Mouse (Mus musculus) heart, postnatal 0 days (tissue): ENCODE data around the gene Ehmt1.

Experiments used
- CTCF ChIP-seq: IDR thresholded peaks from 2 replicates; pipeline ENCODE4 v1.5.1; 2016; ENCODE audit warnings: antibody characterized with exemption, control low read depth, low read depth
- EP300 ChIP-seq: IDR thresholded peaks from 2 replicates; pipeline ENCODE4 v1.6.1; 2016; ENCODE audit warnings: antibody characterized with exemption, low read depth

DNA sequence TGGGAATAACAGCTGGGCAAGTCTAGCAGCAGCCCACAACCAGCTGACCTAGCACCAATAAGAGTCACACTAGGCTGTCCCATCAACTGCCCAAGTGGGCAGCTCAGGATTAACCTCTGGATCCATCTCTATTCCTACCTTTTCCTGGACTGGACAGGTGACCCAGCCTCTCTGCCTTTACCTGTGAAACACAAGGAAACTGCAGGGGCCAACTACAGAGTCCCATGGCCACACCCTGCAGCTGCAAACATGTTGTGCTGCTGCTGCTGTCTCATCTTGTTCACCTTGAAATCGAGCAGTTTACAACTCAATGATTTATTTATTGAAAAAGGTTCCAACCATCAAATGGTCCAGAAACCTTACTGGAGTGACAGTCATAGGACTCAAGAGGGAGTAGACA is 72.9 kb downstream of the Ehmt1 start:
- TF ChIP-seq CTCF (no peak), EP300 (no peak)
